Mouse (Mus musculus): ENCODE results near the gene Fnip2.

- TF ChIP-seq CTCF (IDR thresholded peaks at IDR 0.05; ENCODE audit: low read depth) (no peak), EP300 (IDR thresholded peaks at IDR 0.05; ENCODE audit: low read depth) (no peak)
Measured at GRCm38 (mm10) chr3:79475980-79476379, 91.6 kb downstream of the Fnip2 start.
